Mouse (Mus musculus): ENCODE data around the gene Frmd4a. TPM values are rescaled to one million over a fixed set of nuclear protein-coding genes. Genes with fewer than 3 reads are reported as not detected.

Gene Frmd4a
- polyA plus RNA-seq, 1 experiment from 2014 or later, result 3.8 TPM

- H3K4me3 ChIP-seq (ENCODE audit: low read depth, low read length), result no peak overlapping the region
- DNase-seq (ENCODE audit: low spot score) (no peak), ATAC-seq (ENCODE audit: low FRiP score, low TSS enrichment) (no peak)
- H3K9me3 ChIP-seq (ENCODE audit: control insufficient read depth, low read length), result no peaks in the 10 kb centered on the region
- H3K4me2 ChIP-seq (replicated peaks; ENCODE audit: low read depth), result no peak overlapping the region
- no peaks in the 10 kb centered on the region for H3K27me3 ChIP-seq (ENCODE audit: control insufficient read depth, insufficient read depth, low read length)
- TF ChIP-seq CTCF (IDR thresholded peaks at IDR 0.05; ENCODE audit: low read depth), result no peak
- TF ChIP-seq EP300 (optimal IDR thresholded peaks at IDR 0.05), result no peak
- H3K4me1 ChIP-seq (replicated peaks; ENCODE audit: control insufficient read depth, insufficient read depth), result no peaks in the 10 kb centered on the region
- 68% methylated on average over 4 of the region's 4 CpGs for WGBS
- no peaks in the 10 kb centered on the region for H3K36me3 ChIP-seq (ENCODE audit: control insufficient read depth, insufficient read depth, low read length)
- H3K27ac ChIP-seq (replicated peaks), result no peak overlapping the region
- no peak overlapping the region for H3K9ac ChIP-seq (ENCODE audit: low read length)
Measured at GRCm38 (mm10) chr2:4144424-4144823, 126.9 kb downstream of the Frmd4a start.

GRCm38 (mm10) chr2:4152521-4153040 lies 135.1 kb downstream of the Frmd4a start:
- no peaks in the 10 kb centered on the region for H3K27me3 ChIP-seq (ENCODE audit: control insufficient read depth, insufficient read depth, low read length)
- H3K4me3 ChIP-seq (ENCODE audit: low read depth, low read length), result peak overlapping the region; percentile 42
- peak overlapping the region; percentile 72 for H3K4me2 ChIP-seq (replicated peaks; ENCODE audit: low read depth)
- no peak for TF ChIP-seq EP300 (optimal IDR thresholded peaks at IDR 0.05)
- TF ChIP-seq CTCF (IDR thresholded peaks at IDR 0.05; ENCODE audit: low read depth), result no peak
- ATAC-seq (ENCODE audit: low FRiP score, low TSS enrichment), result no peak
- H3K27ac ChIP-seq (replicated peaks), result no peak overlapping the region
- no peak overlapping the region for H3K9ac ChIP-seq (ENCODE audit: low read length)
- no peaks in the 10 kb centered on the region for H3K36me3 ChIP-seq (ENCODE audit: control insufficient read depth, insufficient read depth, low read length)
- no peak for DNase-seq (ENCODE audit: low spot score)
- H3K4me1 ChIP-seq (replicated peaks; ENCODE audit: control insufficient read depth, insufficient read depth), result no peaks in the 10 kb centered on the region
- 5% methylated on average over 14 of the region's 14 CpGs for WGBS
- no peaks in the 10 kb centered on the region for H3K9me3 ChIP-seq (ENCODE audit: control insufficient read depth, low read length)

- ATAC-seq (ENCODE audit: low FRiP score, low TSS enrichment) (no peak), DNase-seq (ENCODE audit: low spot score) (peak; percentile 28)
- peak overlapping the region; percentile 42 for H3K4me3 ChIP-seq (ENCODE audit: low read depth, low read length)
- TF ChIP-seq CTCF (IDR thresholded peaks at IDR 0.05; ENCODE audit: low read depth) (no peak), EP300 (optimal IDR thresholded peaks at IDR 0.05) (no peak)
- peak overlapping the region; percentile 72 for H3K4me2 ChIP-seq (replicated peaks; ENCODE audit: low read depth)
- H3K36me3 ChIP-seq (ENCODE audit: control insufficient read depth, insufficient read depth, low read length), result no peaks in the 10 kb centered on the region
- H3K9ac ChIP-seq (ENCODE audit: low read length), result peak overlapping the region; percentile 14; the same call in 1 of the 2 replicates
- WGBS, result 2% methylated on average over 16 of the region's 16 CpGs
- H3K27ac ChIP-seq (replicated peaks), result no peak overlapping the region
- no peaks in the 10 kb centered on the region for H3K9me3 ChIP-seq (ENCODE audit: control insufficient read depth, low read length)
- no peaks in the 10 kb centered on the region for H3K27me3 ChIP-seq (ENCODE audit: control insufficient read depth, insufficient read depth, low read length)
- no peaks in the 10 kb centered on the region for H3K4me1 ChIP-seq (replicated peaks; ENCODE audit: control insufficient read depth, insufficient read depth)
Measured at GRCm38 (mm10) chr2:4153131-4153631, 135.7 kb downstream of the Frmd4a start.

GRCm38 (mm10) chr2:4154036-4154653 lies 136.6 kb downstream of the Frmd4a start:
- H3K27ac ChIP-seq (replicated peaks), result no peak overlapping the region
- H3K9me3 ChIP-seq (ENCODE audit: control insufficient read depth, low read length), result no peaks in the 10 kb centered on the region
- TF ChIP-seq CTCF (IDR thresholded peaks at IDR 0.05; ENCODE audit: low read depth) (no peak), EP300 (optimal IDR thresholded peaks at IDR 0.05) (no peak)
- no peaks in the 10 kb centered on the region for H3K27me3 ChIP-seq (ENCODE audit: control insufficient read depth, insufficient read depth, low read length)
- ATAC-seq (ENCODE audit: low FRiP score, low TSS enrichment) (no peak), DNase-seq (ENCODE audit: low spot score) (no peak)
- no peak overlapping the region for H3K4me2 ChIP-seq (replicated peaks; ENCODE audit: low read depth)
- H3K4me3 ChIP-seq (ENCODE audit: low read depth, low read length), result no peak overlapping the region
- no peaks in the 10 kb centered on the region for H3K4me1 ChIP-seq (replicated peaks; ENCODE audit: control insufficient read depth, insufficient read depth)
- WGBS, result 79% methylated on average over 5 of the region's 5 CpGs
- no peaks in the 10 kb centered on the region for H3K36me3 ChIP-seq (ENCODE audit: control insufficient read depth, insufficient read depth, low read length)
- no peak overlapping the region for H3K9ac ChIP-seq (ENCODE audit: low read length)

- H3K4me3 ChIP-seq (ENCODE audit: low read depth, low read length), result no peak overlapping the region
- no peak for TF ChIP-seq EP300 (optimal IDR thresholded peaks at IDR 0.05)
- no peak for TF ChIP-seq CTCF (IDR thresholded peaks at IDR 0.05; ENCODE audit: low read depth)
- ATAC-seq (ENCODE audit: low FRiP score, low TSS enrichment) (no peak), DNase-seq (ENCODE audit: low spot score) (no peak)
- no peaks in the 10 kb centered on the region for H3K4me1 ChIP-seq (replicated peaks; ENCODE audit: control insufficient read depth, insufficient read depth)
- H3K36me3 ChIP-seq (ENCODE audit: control insufficient read depth, insufficient read depth, low read length), result no peaks in the 10 kb centered on the region
- no peak overlapping the region for H3K27ac ChIP-seq (replicated peaks)
- no peaks in the 10 kb centered on the region for H3K27me3 ChIP-seq (ENCODE audit: control insufficient read depth, insufficient read depth, low read length)
- WGBS, result 93% methylated on average over 4 of the region's 4 CpGs
- no peak overlapping the region for H3K9ac ChIP-seq (ENCODE audit: low read length)
- H3K4me2 ChIP-seq (replicated peaks; ENCODE audit: low read depth), result no peak overlapping the region
- no peaks in the 10 kb centered on the region for H3K9me3 ChIP-seq (ENCODE audit: control insufficient read depth, low read length)
Measured at GRCm38 (mm10) chr2:4154654-4155047, 137.1 kb downstream of the Frmd4a start.

- TF ChIP-seq CTCF (IDR thresholded peaks at IDR 0.05; ENCODE audit: low read depth) (no peak), EP300 (optimal IDR thresholded peaks at IDR 0.05) (no peak)
- Histone ChIP-seq H3K36me3 (ENCODE audit: control insufficient read depth, insufficient read depth, low read length) (no peaks in the 10 kb centered on the region), H3K27ac (replicated peaks) (no peak overlapping the region), H3K4me3 (ENCODE audit: low read depth, low read length) (no peak overlapping the region), H3K27me3 (ENCODE audit: control insufficient read depth, insufficient read depth, low read length) (no peaks in the 10 kb centered on the region), H3K9me3 (ENCODE audit: control insufficient read depth, low read length) (no peaks in the 10 kb centered on the region), H3K4me2 (replicated peaks; ENCODE audit: low read depth) (no peak overlapping the region), H3K9ac (ENCODE audit: low read length) (no peak overlapping the region), H3K4me1 (replicated peaks; ENCODE audit: control insufficient read depth, insufficient read depth) (no peaks in the 10 kb centered on the region)
- ATAC-seq (ENCODE audit: low FRiP score, low TSS enrichment) (no peak), DNase-seq (ENCODE audit: low spot score) (no peak)
Measured at GRCm38 (mm10) chr2:4155406-4155805, 137.9 kb downstream of the Frmd4a start.

Data from stomach, postnatal 0 days (tissue).